Mouse (Mus musculus): ENCODE data around the gene Tsr3.
"Not testable (repeated sequence)": the region's sequence is repeated elsewhere in the genome, so short reads cannot be mapped to it uniquely, and the experiment has no call there.

Gene Tsr3

GRCm38 (mm10) chr17:25239695-25240636 lies at the start of gene Tsr3, which contains the start of gene Gnptg:
TSS of gene Tsr3 (plus strand) at chr17:25240170.
TSS of gene Gnptg (minus strand) at chr17:25240124.
- in situ Hi-C loops (cut with MboI, MseI): no loop called here

GRCm38 (mm10) chr17:25202401-25202800 lies 37.6 kb upstream of the Tsr3 start:
- in situ Hi-C loops (cut with MboI, MseI): no loop called here

GRCm38 (mm10) chr17:25210006-25210405 lies 30.0 kb upstream of the Tsr3 start:
- in situ Hi-C loops (cut with MboI, MseI): no loop called here

GRCm38 (mm10) chr17:25210680-25211466 lies 29.1 kb upstream of the Tsr3 start:
- in situ Hi-C loops (cut with MboI, MseI): no loop called here

GRCm38 (mm10) chr17:25211705-25212104 lies 28.3 kb upstream of the Tsr3 start:
- in situ Hi-C loops (cut with MboI, MseI): no loop called here

- in situ Hi-C loops (cut with MboI, MseI): no loop called here
These were observed 24.5 kb upstream of the Tsr3 start for GRCm38 (mm10) chr17:25215431-25215830.

GRCm38 (mm10) chr17:25218967-25219366 lies 21.0 kb upstream of the Tsr3 start:
- in situ Hi-C loops (cut with MboI, MseI): no loop called here

GRCm38 (mm10) chr17:25219492-25220295 lies 20.3 kb upstream of the Tsr3 start:
- in situ Hi-C loops (cut with MboI, MseI): loop anchor here (5.0 kb wide), 1 partner anchor 53 kb away; the partner anchor contains the start of gene Ube2i

GRCm38 (mm10) chr17:25220746-25221145 lies 19.2 kb upstream of the Tsr3 start:
- in situ Hi-C loops (cut with MboI, MseI): loop anchor here (5.0 kb wide), 1 partner anchor 52 kb away; the partner anchor contains the start of gene Ube2i

GRCm38 (mm10) chr17:25221821-25222503 lies 18.0 kb upstream of the Tsr3 start:
- in situ Hi-C loops (cut with MboI, MseI): loop anchor here (5.0 kb wide), 1 partner anchor 50 kb away; the partner anchor contains the start of gene Ube2i

GRCm38 (mm10) chr17:25222504-25222940 lies 17.4 kb upstream of the Tsr3 start:
- in situ Hi-C loops (cut with MboI, MseI): loop anchor here (5.0 kb wide), 1 partner anchor 50 kb away; the partner anchor contains the start of gene Ube2i

GRCm38 (mm10) chr17:25222951-25223601 lies 16.9 kb upstream of the Tsr3 start:
- in situ Hi-C loops (cut with MboI, MseI): loop anchor here (5.0 kb wide), 1 partner anchor 49 kb away; the partner anchor contains the start of gene Ube2i

GRCm38 (mm10) chr17:25224586-25225222 lies 15.3 kb upstream of the Tsr3 start:
- in situ Hi-C loops (cut with MboI, MseI): loop anchor here (5.0 kb wide), 1 partner anchor 48 kb away; the partner anchor contains the start of gene Ube2i

GRCm38 (mm10) chr17:25225659-25226058 lies 14.3 kb upstream of the Tsr3 start:
- in situ Hi-C loops (cut with MboI, MseI): no loop called here

GRCm38 (mm10) chr17:25227991-25228390 lies 12.0 kb upstream of the Tsr3 start:
- in situ Hi-C loops (cut with MboI, MseI): no loop called here

GRCm38 (mm10) chr17:25230014-25230655 lies 9.8 kb upstream of the Tsr3 start:
- in situ Hi-C loops (cut with MboI, MseI): not testable (repeated sequence)

GRCm38 (mm10) chr17:25230700-25231099 lies 9.3 kb upstream of the Tsr3 start:
- in situ Hi-C loops (cut with MboI, MseI): no loop called here

- in situ Hi-C loops (cut with MboI, MseI): not testable (repeated sequence)
These were observed 8.3 kb upstream of the Tsr3 start for GRCm38 (mm10) chr17:25231621-25232020.

- in situ Hi-C loops (cut with MboI, MseI): no loop called here
These were observed 4.3 kb upstream of the Tsr3 start for GRCm38 (mm10) chr17:25235635-25236034.

All from T-helper 2 cell (primary cell).